Mouse (Mus musculus) mesoderm, embryonic 11.5 days (tissue): ENCODE measurements around the gene Rab3b.

ENCODE experiments used
- DNase-seq: peaks from one replicate; pipeline ENCODE4 v3.0.0-alpha.2; 2012; ENCODE audit warnings: low read depth, low spot score

Rab3b gene

GRCm38 (mm10) chr4:108950201-108950600, 71.3 kb downstream of the Rab3b start:
- no peak for DNase-seq

GRCm38 (mm10) chr4:108951663-108952062, 72.8 kb downstream of the Rab3b start:
- no peak for DNase-seq

- no peak for DNase-seq
These were observed 80.8 kb downstream of the Rab3b start for GRCm38 (mm10) chr4:108959696-108960095.

GRCm38 (mm10) chr4:108960619-108961460, 82.0 kb downstream of the Rab3b start:
- DNase-seq, result no peak

- no peak for DNase-seq
These were observed 84.2 kb downstream of the Rab3b start for GRCm38 (mm10) chr4:108963017-108963416.

- no peak for DNase-seq
These were observed 90.7 kb downstream of the Rab3b start for GRCm38 (mm10) chr4:108969517-108969916.

GRCm38 (mm10) chr4:108971054-108971453, 92.2 kb downstream of the Rab3b start:
- DNase-seq, result no peak

GRCm38 (mm10) chr4:108976458-108977071, 97.7 kb downstream of the Rab3b start:
- peak; percentile 49 for DNase-seq

- DNase-seq, result no peak
These were observed 108.1 kb downstream of the Rab3b start for GRCm38 (mm10) chr4:108986833-108987472.

GRCm38 (mm10) chr4:108987473-108987842, 108.6 kb downstream of the Rab3b start:
- no peak for DNase-seq

- DNase-seq, result no peak
These were observed 110.6 kb downstream of the Rab3b start for GRCm38 (mm10) chr4:108989430-108989829.

GRCm38 (mm10) chr4:108990032-108990431, 111.2 kb downstream of the Rab3b start:
- DNase-seq, result no peak

GRCm38 (mm10) chr4:108990571-108990970, 111.7 kb downstream of the Rab3b start:
- no peak for DNase-seq

GRCm38 (mm10) chr4:108991811-108992210, 112.9 kb downstream of the Rab3b start:
- DNase-seq, result no peak
